Mouse (Mus musculus): ENCODE results near the gene Poll. TPM values are rescaled to one million over a fixed set of nuclear protein-coding genes. Genes with fewer than 3 reads are reported as not detected.

The Poll gene
- polyA plus RNA-seq, 1 experiment = 11.6 TPM

- TF ChIP-seq E2F4 (IDR thresholded peaks at IDR 0.05; ENCODE audit: insufficient read depth) (no peak), SRF (IDR thresholded peaks at IDR 0.05; ENCODE audit: control insufficient read depth, insufficient read length, low read depth) (no peak), TCF12 (IDR thresholded peaks at IDR 0.05; ENCODE audit: insufficient read depth, poor library complexity, severe bottlenecking) (no peak), TCF3 (IDR thresholded peaks at IDR 0.05; ENCODE audit: insufficient read length, low read depth) (no peak), MAX (IDR thresholded peaks at IDR 0.05; ENCODE audit: low read depth) (no peak), MYOD1 (IDR thresholded peaks at IDR 0.05; ENCODE audit: control insufficient read depth in 1 of 3, insufficient read length in 2 of 3, low read depth in 2 of 3) (no peak), CEBPB (IDR thresholded peaks at IDR 0.05; ENCODE audit: insufficient read depth, poor library complexity, severe bottlenecking) (no peak), POLR2AphosphoS2 (IDR thresholded peaks at IDR 0.05; ENCODE audit: insufficient read length, low read depth) (no peak), USF1 (IDR thresholded peaks at IDR 0.05; ENCODE audit: low read depth) (no peak), MYOG (IDR thresholded peaks at IDR 0.05; ENCODE audit: control insufficient read depth in 1 of 3, insufficient read depth in 1 of 3, insufficient read length in 2 of 3, low read depth in 2 of 3) (no peak), REST (IDR thresholded peaks at IDR 0.05; ENCODE audit: insufficient read depth, insufficient read length) (no peak), POLR2A (IDR thresholded peaks at IDR 0.05; ENCODE audit: insufficient read length, low read depth) (no peak)
- Histone ChIP-seq H3K4me3 (no peak overlapping the region), H3K27me3 (ENCODE audit: control insufficient read depth, insufficient read depth, insufficient read length) (no peaks in the 10 kb centered on the region), H3K36me3 (ENCODE audit: control insufficient read depth, insufficient read depth) (no peaks in the 10 kb centered on the region), H3K4me2 (ENCODE audit: low read depth) (no peak overlapping the region), H3K79me2 (ENCODE audit: control insufficient read depth, insufficient read depth) (no peaks in the 10 kb centered on the region), H3ac (ENCODE audit: control insufficient read depth, insufficient read length) (no peak overlapping the region)
Measured at GRCm38 (mm10) chr19:45594079-45594478, 33.7 kb upstream of the Poll start.

GRCm38 (mm10) chr19:45592916-45593315, 32.6 kb upstream of the Poll start:
- Histone ChIP-seq H3K36me3 (ENCODE audit: control insufficient read depth, insufficient read depth) (no peaks in the 10 kb centered on the region), H3K4me3 (no peak overlapping the region), H3K79me2 (ENCODE audit: control insufficient read depth, insufficient read depth) (no peaks in the 10 kb centered on the region), H3K27me3 (ENCODE audit: control insufficient read depth, insufficient read depth, insufficient read length) (no peaks in the 10 kb centered on the region), H3K4me2 (ENCODE audit: low read depth) (no peak overlapping the region), H3ac (ENCODE audit: control insufficient read depth, insufficient read length) (no peak overlapping the region)
- TF ChIP-seq POLR2A (IDR thresholded peaks at IDR 0.05; ENCODE audit: insufficient read length, low read depth) (no peak), SRF (IDR thresholded peaks at IDR 0.05; ENCODE audit: control insufficient read depth, insufficient read length, low read depth) (no peak), REST (IDR thresholded peaks at IDR 0.05; ENCODE audit: insufficient read depth, insufficient read length) (no peak), TCF3 (IDR thresholded peaks at IDR 0.05; ENCODE audit: insufficient read length, low read depth) (no peak), MYOD1 (IDR thresholded peaks at IDR 0.05; ENCODE audit: control insufficient read depth in 1 of 3, insufficient read length in 2 of 3, low read depth in 2 of 3) (no peak), CEBPB (IDR thresholded peaks at IDR 0.05; ENCODE audit: insufficient read depth, poor library complexity, severe bottlenecking) (no peak), TCF12 (IDR thresholded peaks at IDR 0.05; ENCODE audit: insufficient read depth, poor library complexity, severe bottlenecking) (no peak), E2F4 (IDR thresholded peaks at IDR 0.05; ENCODE audit: insufficient read depth) (no peak), POLR2AphosphoS2 (IDR thresholded peaks at IDR 0.05; ENCODE audit: insufficient read length, low read depth) (no peak), MYOG (IDR thresholded peaks at IDR 0.05; ENCODE audit: control insufficient read depth in 1 of 3, insufficient read depth in 1 of 3, insufficient read length in 2 of 3, low read depth in 2 of 3) (no peak)

GRCm38 (mm10) chr19:45591704-45592103, 31.4 kb upstream of the Poll start:
- TF ChIP-seq MYOG (IDR thresholded peaks at IDR 0.05; ENCODE audit: control insufficient read depth in 1 of 3, insufficient read depth in 1 of 3, insufficient read length in 2 of 3, low read depth in 2 of 3) (no peak), POLR2A (IDR thresholded peaks at IDR 0.05; ENCODE audit: insufficient read length, low read depth) (no peak)
- no peaks in the 10 kb centered on the region for H3K27me3 ChIP-seq (ENCODE audit: control insufficient read depth, insufficient read depth, insufficient read length)
- H3K36me3 ChIP-seq (ENCODE audit: control insufficient read depth, insufficient read depth) = no peaks in the 10 kb centered on the region
- no peaks in the 10 kb centered on the region for H3K79me2 ChIP-seq (ENCODE audit: control insufficient read depth, insufficient read depth)
- H3K4me2 ChIP-seq (ENCODE audit: low read depth) = no peak overlapping the region
- H3ac ChIP-seq (ENCODE audit: control insufficient read depth, insufficient read length) = no peak overlapping the region
- no peak overlapping the region for H3K4me3 ChIP-seq

GRCm38 (mm10) chr19:45589761-45590160, 29.4 kb upstream of the Poll start:
- Histone ChIP-seq H3K4me3 (no peak overlapping the region), H3K27me3 (ENCODE audit: control insufficient read depth, insufficient read depth, insufficient read length) (no peaks in the 10 kb centered on the region), H3K4me2 (ENCODE audit: low read depth) (no peak overlapping the region), H3K79me2 (ENCODE audit: control insufficient read depth, insufficient read depth) (no peaks in the 10 kb centered on the region), H3K36me3 (ENCODE audit: control insufficient read depth, insufficient read depth) (no peaks in the 10 kb centered on the region), H3ac (ENCODE audit: control insufficient read depth, insufficient read length) (no peak overlapping the region)
- TF ChIP-seq MYOG (IDR thresholded peaks at IDR 0.05; ENCODE audit: control insufficient read depth in 1 of 3, insufficient read depth in 1 of 3, insufficient read length in 2 of 3, low read depth in 2 of 3) = no peak
- no peak for TF ChIP-seq TCF12 (IDR thresholded peaks at IDR 0.05; ENCODE audit: insufficient read depth, poor library complexity, severe bottlenecking)
- no peak for TF ChIP-seq POLR2A (IDR thresholded peaks at IDR 0.05; ENCODE audit: insufficient read length, low read depth)
- TF ChIP-seq MYOD1 (IDR thresholded peaks at IDR 0.05; ENCODE audit: control insufficient read depth in 1 of 3, insufficient read length in 2 of 3, low read depth in 2 of 3) = no peak
- no peak for TF ChIP-seq E2F4 (IDR thresholded peaks at IDR 0.05; ENCODE audit: insufficient read depth)
- no peak for TF ChIP-seq CEBPB (IDR thresholded peaks at IDR 0.05; ENCODE audit: insufficient read depth, poor library complexity, severe bottlenecking)
- no peak for TF ChIP-seq USF1 (IDR thresholded peaks at IDR 0.05; ENCODE audit: low read depth)
- no peak for TF ChIP-seq TCF3 (IDR thresholded peaks at IDR 0.05; ENCODE audit: insufficient read length, low read depth)
- TF ChIP-seq MAX (IDR thresholded peaks at IDR 0.05; ENCODE audit: low read depth) = no peak
- TF ChIP-seq POLR2AphosphoS2 (IDR thresholded peaks at IDR 0.05; ENCODE audit: insufficient read length, low read depth) = no peak
- no peak for TF ChIP-seq REST (IDR thresholded peaks at IDR 0.05; ENCODE audit: insufficient read depth, insufficient read length)

GRCm38 (mm10) chr19:45587509-45588292, 27.4 kb upstream of the Poll start:
- Histone ChIP-seq H3ac (ENCODE audit: control insufficient read depth, insufficient read length) (no peak overlapping the region), H3K36me3 (ENCODE audit: control insufficient read depth, insufficient read depth) (peaks cover 4% of the 10 kb centered on the region), H3K79me2 (ENCODE audit: control insufficient read depth, insufficient read depth) (no peaks in the 10 kb centered on the region), H3K4me3 (no peak overlapping the region), H3K27me3 (ENCODE audit: control insufficient read depth, insufficient read depth, insufficient read length) (no peaks in the 10 kb centered on the region), H3K4me2 (ENCODE audit: low read depth) (no peak overlapping the region)
- TF ChIP-seq MYOD1 (IDR thresholded peaks at IDR 0.05; ENCODE audit: control insufficient read depth in 1 of 3, insufficient read length in 2 of 3, low read depth in 2 of 3) = peak in 2 of 3 experiments; percentile 73 to 81
- peak; percentile 43 for TF ChIP-seq TCF3 (IDR thresholded peaks at IDR 0.05; ENCODE audit: insufficient read length, low read depth)
- TF ChIP-seq MYOG (IDR thresholded peaks at IDR 0.05; ENCODE audit: control insufficient read depth in 1 of 3, insufficient read depth in 1 of 3, insufficient read length in 2 of 3, low read depth in 2 of 3) = peak; percentile 31 to 93 (median 76)
- no peak for TF ChIP-seq CEBPB (IDR thresholded peaks at IDR 0.05; ENCODE audit: insufficient read depth, poor library complexity, severe bottlenecking)
- no peak for TF ChIP-seq SRF (IDR thresholded peaks at IDR 0.05; ENCODE audit: control insufficient read depth, insufficient read length, low read depth)
